Mouse (Mus musculus) MEL-GATA-1-ER (cell line): ENCODE results near the gene Fance.
"Not testable (repeated sequence)": the region's sequence is repeated elsewhere in the genome, so short reads cannot be mapped to it uniquely, and the experiment has no call there.

Experiments
- DNase-seq: peaks from one replicate; pipeline ENCODE4 v3.0.0-alpha.2; 2012; ENCODE audit warnings: low read depth; ENCODE audit errors: extremely low read depth

The Fance gene

DNA sequence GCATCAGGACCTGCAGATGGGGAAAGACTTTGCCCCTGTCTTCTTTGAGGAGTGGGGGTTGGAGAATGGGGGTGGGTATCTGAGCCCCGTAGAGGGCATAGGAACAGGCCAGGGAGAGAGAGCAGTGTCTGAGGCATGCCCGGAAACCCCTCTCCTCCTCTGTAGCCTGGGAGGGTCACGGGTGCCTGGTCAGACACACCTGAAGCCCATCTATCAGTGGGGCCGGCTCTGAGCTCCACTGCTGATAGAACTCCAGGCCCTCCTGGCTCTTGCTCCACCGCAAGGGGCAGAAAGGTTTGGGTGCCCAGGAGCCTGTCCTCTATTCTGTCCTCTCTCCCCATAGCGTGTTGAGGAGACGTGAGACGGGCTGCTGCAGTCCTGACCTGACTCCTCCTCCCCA is 12.4 kb downstream of the Fance start:
- no peak for DNase-seq

DNA sequence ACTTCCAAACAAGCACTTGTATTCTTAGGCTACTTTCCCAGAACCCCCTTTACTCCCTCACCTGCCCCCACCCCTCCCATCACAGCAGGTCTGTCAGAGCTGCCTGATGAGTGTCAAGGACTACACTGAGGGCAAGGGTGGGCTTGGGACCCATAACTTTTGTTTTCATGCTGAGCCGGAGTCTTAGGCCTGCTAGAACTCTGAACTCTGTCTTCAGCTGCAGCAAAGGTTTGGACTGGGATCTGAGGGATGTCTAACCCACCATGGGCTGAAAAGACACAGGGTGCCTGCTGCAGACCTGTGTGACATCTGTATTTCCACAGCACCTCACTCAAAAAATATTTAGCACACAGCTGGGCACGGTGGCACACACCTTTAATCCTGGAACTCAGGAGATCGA is 13.6 kb downstream of the Fance start:
- no peak for DNase-seq

DNA sequence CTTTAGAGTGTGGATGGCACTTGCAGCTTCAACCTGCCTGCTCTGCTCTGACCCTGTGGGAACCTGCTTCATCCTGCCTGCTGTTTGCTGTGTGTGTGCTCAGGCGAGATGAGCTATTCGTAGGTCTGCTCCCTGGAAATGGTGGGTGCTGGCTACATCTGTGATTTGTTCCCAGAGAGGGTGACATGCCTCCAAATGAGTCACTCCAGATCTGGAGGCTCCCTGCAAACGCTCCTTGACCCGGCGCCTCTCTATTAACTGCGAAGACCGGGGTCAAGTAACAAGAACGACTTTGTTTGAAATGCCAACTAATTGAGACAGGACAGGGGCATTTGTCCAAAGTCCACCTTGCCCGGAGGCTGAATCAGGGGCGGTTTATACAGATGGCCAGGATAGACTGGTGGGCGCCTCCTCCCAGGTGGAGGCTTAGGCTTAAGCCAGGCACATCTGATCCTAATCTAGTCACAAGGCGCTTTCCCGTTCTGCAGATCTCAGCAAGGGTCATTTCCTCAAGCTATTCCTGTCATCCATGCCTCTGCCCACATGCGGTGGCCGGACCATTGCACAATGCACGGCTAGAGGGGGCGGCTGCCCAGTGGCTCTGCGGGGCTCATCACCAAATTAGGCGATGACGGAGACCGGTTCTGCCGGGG is 14.5 kb downstream of the Fance start:
- no peak for DNase-seq

DNA sequence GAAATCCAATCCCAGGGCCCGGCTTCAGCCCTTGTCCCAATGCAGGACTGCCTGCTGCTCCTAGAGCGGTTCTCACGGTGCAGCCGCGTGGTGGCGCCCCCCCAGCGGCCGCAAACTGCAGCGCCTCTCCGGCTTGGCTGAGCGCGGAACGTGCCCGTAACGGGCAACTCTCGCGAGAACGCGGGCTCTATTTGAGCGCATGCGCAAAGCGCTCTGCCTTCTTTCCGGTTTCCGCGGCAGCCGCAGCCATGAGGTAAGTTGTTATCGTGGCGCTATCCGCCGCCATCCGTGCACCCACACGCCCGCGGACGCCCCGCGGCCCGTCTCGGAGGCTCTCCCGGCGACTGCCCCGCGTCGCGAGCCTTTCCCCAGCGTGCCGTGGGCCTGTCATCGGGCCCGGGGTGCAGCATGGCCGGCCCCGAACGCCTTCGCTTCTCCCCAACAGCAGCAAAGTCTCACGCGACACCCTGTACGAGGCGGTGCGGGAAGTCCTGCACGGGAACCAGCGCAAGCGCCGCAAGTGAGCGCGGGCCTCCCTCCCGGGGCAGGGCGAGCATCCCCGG is 15.1 kb downstream of the Fance start, which contains the start of gene Rpl10a:
Gene Rpl10a (plus strand): TSS at position 106 of the 563 bp plus-strand sequence.
- peak; percentile 73 for DNase-seq

DNA sequence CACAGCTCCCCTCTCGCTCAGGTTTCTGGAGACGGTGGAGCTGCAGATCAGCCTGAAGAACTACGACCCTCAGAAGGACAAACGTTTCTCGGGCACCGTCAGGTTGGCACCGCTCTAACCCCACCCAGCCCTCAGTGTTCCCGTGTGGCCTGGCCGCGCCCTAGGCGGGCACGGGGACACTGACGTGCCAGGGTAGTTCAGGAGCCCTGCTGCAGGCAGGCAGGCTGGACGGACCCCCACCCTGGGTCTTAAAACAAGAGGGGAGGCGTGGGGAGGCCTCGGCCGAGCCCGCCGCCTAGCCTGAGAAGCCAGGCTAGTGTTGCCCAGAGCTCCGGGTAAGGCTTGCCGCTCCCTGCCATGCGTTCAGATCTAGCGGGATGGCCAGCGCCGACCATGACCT is 15.6 kb downstream of the Fance start:
- DNase-seq: no peak

DNA sequence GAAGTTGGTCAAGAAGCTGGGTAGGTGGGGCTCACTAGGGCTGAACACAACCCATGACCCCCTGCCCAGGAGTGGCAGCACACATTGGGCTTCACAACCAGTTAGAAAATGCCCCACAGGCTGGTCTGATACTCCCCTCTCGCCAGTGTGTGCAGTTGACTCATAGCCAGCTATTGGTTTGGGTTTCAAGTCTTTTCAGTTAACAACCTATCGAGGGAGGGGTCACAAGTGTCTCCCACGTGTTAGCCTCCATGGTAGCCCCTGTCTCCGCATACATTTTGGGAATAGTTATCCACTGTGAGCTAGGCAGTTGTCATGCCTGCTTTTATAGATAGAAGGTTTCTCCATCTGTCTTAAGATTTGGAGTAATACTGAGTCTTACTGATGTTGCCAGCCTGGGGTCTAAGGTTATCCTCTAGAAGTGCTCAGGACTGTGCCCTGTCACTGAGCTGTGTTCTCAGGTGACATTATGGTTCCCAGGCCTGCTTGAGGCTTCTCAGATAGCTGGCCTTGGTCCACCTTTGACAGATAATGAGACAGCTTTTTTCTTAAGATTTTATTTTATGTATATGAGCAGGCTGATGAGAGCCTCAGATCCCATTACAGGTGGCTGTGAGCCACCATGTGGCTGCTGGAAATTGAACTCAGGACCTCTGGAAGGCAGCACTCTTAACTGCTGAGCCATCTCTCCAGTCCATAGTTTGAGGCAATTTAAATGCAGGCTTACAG is 16.3 kb downstream of the Fance start:
- no peak for DNase-seq

DNA sequence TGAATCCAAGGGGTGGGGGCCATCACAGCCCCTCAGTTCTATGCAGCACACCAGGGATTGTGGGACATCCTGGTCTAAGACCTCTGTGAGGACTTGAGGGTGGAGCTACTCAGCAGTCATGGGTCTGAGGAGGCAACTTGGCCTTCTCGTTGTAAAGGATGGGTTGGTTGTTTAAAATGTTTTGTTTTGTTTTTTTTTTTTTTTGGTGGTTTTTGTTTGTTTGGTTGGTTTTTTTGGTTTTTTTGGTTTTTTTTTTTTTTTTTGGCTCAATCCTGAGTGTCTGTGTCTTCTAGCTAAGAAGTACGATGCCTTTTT is 16.9 kb downstream of the Fance start:
- no peak for DNase-seq

DNA sequence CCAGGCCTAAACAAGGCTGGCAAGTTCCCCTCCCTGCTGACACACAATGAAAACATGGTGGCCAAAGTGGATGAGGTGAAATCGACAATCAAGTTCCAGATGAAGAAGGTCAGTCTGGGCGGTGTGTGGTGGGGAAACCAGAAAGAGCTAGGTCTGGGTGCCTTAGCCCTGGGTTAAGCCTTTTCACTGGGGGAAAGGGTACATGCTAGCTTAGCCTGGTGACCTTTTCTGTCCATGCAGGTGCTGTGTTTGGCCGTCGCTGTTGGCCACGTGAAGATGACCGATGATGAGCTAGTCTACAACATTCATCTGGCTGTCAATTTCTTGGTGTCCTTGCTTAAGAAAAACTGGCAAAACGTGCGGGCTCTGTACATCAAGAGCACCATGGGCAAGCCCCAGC is 17.3 kb downstream of the Fance start:
- not testable (repeated sequence) for DNase-seq

DNA sequence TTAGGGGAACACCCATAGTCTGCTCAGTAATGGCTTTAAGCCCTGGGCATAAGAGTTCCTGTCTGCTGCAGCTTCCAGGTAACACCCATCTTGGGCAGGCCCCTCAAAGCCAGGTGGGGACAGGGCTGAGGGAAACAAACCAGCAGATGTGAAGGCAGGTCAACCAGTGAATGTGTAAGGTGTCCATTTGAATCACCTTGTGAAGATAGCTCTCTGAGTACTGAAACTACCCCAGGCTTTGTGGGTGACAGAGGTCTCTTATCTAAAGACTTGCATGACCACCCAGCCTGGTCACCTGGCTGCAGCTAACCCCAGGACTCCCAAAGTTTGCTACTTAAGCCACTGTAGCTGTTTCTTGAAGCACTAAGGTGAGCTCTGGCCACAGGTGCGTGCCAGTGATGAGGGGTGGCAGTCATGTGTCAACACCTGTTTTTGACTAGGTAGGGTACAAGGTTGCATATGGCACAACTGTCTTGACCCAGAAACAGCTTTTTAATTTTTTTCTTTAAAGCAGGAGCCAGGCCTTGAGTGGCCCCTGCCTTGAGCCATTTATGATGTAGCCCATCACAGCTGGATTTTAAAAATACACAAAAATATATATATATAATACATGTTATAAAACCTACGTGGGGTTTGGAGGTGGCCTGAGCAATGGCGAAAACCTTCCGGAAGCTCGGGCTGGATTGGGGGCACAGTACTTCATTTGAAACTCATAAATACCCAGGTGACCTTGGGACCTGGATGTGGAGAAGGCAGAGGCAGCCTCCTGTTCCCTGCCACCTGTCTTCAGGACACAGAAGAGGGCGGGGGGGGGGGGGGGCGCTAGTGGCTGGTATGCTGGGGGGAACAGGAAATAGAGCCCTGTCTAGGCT is 18.2 kb downstream of the Fance start:
- DNase-seq: no peak

DNA sequence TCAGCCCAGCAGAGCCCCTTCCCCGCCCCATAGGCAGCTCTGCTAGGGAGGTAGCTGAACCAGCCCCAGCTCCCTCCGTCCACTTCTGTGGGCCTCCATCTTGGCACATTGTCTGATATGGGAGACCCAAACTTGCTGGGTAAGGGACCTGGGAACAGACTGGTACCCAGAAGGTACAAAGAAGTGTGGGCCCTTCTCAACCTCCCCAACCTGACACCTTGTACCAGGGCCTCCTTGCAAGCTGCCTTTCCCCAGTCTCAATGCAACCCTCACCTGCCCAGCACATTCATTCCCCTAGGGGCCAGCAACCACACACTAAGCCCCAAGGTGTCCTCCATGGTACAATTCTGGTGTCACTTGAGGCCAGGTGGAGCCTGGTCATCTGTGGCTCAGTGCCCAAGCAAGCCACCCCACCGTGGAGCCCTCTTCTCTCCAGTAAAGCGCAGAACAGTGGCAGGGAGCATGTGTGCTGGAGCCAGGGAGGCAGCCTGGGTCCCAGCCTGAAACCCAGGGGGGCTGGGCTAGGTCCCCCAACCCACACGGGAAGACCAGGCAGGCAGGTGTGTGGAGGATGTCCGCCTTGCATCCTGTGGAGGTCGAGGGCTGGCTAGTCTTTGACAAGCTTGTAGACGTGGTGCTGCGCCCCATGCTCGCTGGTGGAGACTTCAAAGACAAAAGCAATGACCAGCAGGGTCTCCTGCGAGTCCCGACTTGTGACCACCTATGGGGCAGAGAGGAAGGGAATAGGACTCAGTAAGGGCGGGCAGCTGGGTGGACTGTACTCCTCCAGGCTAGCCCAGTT is 19.0 kb downstream of the Fance start:
- no peak for DNase-seq

DNA sequence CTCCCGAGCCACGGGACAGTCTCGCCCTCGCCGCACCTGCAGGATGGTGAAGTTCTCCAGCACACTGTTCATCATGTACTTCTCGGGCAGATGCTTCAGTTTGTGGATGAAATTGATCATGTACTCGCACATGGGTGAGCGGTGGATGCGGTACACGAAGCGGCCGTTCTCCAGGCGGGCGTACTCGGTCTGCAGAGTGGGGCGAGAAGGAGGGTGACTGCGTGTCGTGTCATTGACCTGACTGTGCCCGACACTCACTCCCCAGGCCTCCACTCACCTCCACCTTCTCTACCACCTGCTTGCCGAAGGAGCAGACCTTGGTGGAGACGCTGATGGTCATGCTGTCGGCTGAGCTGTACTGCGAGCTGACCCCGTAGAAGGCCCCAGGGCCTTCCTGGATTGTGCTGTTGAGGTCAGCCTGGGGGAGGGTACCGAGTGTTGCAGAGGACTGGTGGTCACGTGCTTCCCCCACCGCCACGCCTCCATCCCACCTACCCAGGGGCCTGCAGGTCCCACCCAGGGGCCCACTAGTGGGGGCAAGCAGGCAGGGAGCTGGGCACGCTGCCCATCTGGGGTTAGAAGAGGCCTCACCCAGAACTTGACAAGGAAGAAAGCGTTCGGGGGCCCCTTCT is 19.7 kb downstream of the Fance start:
- DNase-seq: no peak

DNA sequence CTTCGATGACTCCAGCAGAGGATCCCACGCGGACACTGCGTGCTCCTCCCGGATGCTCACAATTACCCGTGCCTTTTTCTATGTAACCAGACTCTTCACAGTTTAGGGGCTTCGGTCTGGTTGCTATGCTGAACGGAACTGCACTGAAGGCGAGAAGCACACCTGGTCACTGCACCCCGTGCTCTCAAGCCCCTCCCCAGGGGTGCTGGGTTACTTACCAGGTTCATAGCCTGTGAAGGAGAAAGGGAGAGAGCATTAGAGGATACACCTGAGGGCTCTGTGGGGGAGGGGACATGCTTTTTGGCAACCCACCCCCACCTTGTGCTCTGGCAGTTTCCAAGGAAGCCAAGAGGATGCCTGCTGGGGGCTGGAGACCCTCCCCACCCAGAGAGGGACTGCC is 21.9 kb downstream of the Fance start:
- no peak for DNase-seq

DNA sequence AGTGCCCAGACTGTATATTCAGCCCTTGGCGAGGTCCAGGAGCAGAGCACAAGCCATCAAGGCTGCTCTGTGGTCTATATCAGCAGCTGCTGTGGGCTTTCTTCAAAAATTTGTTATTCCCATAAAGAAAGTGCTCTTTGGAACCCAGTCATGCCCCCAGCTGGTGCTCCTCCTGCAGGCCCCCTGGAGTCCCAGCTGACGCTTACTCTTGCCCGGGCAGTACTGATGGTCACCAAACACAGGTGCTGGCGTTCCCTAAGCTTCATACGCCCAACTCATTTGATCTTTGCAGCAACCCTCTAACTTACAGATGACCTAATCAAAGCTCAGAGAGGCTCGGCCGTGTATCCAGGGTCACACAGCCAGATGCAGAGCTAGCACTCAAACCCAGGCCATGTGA is 24.2 kb downstream of the Fance start:
- no peak for DNase-seq

DNA sequence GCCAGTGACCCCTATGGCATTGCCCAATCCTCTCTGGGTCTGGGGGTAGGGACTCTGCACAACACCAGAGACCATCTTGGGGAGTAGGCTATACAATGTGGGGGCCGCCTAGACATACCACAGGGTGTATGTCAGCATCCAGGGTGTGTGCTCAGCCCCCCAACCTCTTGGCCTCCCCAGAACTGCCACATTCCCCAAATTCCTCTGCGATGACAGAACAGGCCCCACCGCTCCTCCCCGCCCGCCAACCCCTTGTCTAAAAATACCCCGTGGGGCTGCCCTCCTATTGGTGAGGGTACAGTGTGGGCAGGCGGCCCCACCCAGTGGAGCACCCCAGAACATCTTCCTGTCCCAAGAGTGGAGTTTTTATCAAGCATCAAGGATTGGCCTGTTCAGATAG is 27.3 kb downstream of the Fance start:
- no peak for DNase-seq

DNA sequence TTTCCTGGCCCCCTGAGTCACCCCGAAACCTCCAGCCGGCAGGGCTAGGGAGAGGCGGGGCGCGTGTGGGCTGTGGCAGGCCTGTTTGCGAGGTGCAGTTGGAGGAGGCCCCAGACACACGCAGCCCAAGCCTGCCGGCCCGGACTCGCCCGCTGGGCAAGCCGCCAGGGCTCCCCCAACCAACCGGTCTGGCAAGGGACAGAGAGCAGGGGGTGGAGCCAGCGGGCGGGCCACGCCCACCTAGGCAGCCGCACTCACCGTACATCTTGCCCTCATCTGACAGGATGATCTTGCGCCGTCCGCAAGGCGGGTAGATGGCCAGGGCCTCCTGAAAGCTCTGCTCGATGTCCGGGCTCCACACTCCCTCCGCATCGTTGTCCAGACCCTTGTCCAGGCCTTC is 27.8 kb downstream of the Fance start:
- DNase-seq: no peak

DNA sequence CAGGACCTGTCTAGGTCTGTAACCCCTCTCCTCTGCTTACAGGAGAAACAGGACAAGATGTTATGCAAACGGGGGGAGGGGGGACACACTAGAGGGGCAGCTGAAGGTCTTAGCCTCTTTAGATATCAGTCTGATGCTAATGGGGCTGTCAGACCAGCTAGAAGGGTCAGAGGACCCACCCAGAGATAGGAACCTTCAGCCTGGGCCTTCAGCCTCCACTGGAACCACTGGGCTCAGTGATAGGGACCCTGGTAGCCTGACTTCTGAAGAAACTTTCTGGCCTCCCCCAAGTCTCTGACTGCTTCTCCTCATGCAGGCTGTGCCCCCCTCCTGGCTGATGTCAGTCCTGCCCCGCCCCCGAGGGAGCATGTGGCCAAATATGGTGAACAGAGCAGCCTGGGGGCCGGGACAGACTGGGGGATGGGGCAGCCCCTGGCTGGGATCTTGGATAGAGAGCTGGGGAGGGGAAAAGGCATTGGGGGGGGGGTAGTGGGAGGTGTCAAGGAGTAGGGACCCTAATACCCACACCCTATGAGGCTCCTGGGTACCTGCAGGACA is 30.8 kb downstream of the Fance start:
- DNase-seq: no peak

DNA sequence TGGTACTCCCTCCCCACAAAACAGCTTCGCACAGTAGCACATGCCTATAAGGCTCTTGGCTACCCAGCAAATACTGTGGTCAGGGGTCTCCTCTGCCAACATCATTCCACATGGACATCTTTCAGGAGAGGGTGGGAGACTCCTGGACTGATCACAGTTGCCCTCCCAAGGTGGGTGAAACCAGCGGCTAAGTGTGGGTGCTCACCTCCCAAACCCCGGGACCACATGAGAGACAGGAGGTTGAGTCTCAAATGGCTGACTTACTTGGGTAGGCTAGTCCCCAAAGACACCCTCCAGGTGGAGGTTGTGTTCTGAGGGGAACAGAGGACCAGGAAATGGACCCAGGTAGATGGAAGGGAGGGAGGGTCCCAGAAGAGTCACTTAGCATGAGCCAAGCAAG is 31.4 kb downstream of the Fance start:
- DNase-seq: no peak

DNA sequence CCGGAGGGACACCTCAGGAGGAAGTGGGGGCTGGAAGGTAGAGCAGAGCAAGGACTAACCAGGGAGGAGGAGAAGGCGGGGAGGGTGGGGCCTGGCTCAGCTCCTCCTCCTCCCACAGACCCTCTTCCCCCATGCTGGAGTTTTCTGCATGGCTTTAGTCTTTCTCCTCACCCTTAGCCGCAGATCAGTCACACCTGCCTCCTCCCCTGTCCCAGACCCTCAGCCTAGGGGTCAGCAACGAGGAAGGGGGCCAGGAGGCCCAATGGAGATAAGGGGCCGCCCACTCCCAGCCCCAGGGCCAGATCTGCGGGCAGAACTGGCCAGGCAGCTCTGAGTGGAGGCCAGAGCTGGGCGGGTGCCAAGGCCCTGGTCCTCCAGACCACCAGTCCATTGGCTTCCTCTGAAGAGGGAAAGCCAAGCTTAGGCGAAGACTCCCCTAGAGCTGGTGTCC is 32.0 kb downstream of the Fance start:
- DNase-seq: no peak

DNA sequence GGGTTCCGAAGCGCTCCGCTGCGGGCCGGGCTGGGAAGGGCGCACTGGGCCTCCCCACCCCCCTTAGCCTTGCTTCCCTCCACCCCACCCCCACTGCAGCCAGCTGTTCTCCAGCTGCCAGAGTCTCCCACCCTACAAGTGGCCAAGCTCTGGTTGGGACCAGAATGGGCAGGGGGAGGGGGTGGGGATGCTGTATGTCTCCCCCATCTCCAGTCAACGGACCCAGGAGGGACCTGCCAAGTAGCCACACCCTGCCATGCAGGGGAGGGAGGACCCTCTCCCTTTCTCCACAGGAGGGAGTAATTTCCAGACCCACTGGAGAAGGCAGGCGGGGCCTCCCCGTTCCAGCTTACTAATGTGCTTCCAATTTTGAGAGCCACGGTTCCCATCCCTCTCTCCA is 32.6 kb downstream of the Fance start:
- no peak for DNase-seq

DNA sequence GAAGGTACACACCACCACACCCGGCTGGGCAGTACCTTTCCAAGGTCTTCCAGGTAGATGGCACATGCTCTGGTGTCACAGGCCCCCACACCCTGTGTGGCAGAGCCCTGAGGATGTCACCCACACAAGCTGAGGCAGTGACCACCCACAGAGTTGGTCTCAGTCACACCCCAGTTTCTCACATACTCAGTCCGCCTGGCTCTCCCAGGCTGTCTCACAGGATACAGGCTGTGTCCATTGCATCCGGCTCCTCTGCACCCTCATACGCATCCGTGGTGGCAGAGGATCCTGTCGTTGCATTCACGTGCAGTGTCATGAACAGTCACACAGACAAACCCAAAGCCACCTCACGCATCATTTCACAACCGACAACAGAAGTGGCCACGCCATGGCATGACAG is 34.0 kb downstream of the Fance start:
- no peak for DNase-seq
